Mouse (Mus musculus): ENCODE measurements around the gene Fgfr1op2. TPM values are rescaled to one million over a fixed set of nuclear protein-coding genes. Genes with fewer than 3 reads are reported as not detected.
A peak's percentile ranks its signal among the peaks of the same experiment; 100 is the strongest.

The Fgfr1op2 gene
- total and polyA plus RNA-seq, 3 experiments = 73.0 to 101 (median 94.1) TPM

DNA sequence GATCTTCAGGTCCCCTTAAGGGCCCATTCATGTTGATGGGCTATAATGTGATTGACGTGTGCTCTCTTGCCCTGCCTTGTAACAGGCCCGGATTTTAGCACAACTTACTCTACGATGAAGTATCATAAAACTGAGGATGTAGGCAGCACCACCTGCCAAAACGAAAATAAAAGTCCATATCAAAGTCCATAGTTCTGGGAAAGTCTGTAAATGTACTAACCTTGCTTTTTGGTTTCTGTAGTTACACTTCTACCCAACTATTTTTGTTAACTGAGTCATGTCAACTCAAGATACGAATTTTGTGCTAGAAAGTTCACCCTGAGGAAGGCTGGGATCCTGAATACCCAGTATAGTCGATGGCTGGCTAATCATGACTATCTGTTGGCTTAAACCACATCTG lies 64.0 kb downstream of the Fgfr1op2 start:
- H3K79me2 ChIP-seq (replicated peaks; ENCODE audit: control insufficient read depth, extremely low read depth, insufficient read depth, poor library complexity, severe bottlenecking) = peaks cover 8% of the 10 kb centered on the region
- TF ChIP-seq ZNF384 (IDR thresholded peaks at IDR 0.05; ENCODE audit: low read depth, low read length) (no peak), MAX (IDR thresholded peaks at IDR 0.05; ENCODE audit: low read length) (no peak), MXI1 (IDR thresholded peaks at IDR 0.05; ENCODE audit: low read depth, low read length) (no peak), JUND (conservative IDR thresholded peaks at IDR 0.05; ENCODE audit: low read depth, low read length) (no peak), KAT2A (IDR thresholded peaks at IDR 0.05; ENCODE audit: insufficient replicate concordance, low read length) (no peak), ZMIZ1 (IDR thresholded peaks at IDR 0.05; ENCODE audit: low read depth, low read length) (no peak), NRF1 (IDR thresholded peaks at IDR 0.05; ENCODE audit: low read depth, low read length) (no peak), ZC3H11A (IDR thresholded peaks at IDR 0.05; ENCODE audit: low read depth, low read length) (no peak), ETS1 (conservative IDR thresholded peaks at IDR 0.05; ENCODE audit: low read depth, low read length) (no peak), USF1 (IDR thresholded peaks at IDR 0.05; ENCODE audit: low read depth, low read length) (no peak), RAD21 (IDR thresholded peaks at IDR 0.05; ENCODE audit: low read depth, low read length) (no peak), SMC3 (IDR thresholded peaks at IDR 0.05; ENCODE audit: low read depth, low read length) (no peak), GABPA (IDR thresholded peaks at IDR 0.05; ENCODE audit: insufficient replicate concordance, low read depth, low read length) (no peak), CHD2 (IDR thresholded peaks at IDR 0.05; ENCODE audit: low read length) (no peak)
- no peak for DNase-seq (ENCODE audit: extremely low read depth)
- dilution Hi-C loops (cut with MboI; ENCODE audit: extremely low pct_ligation_motif_present, extremely low pct_unique_long_range_greater_than_20kb, low sequenced_read_pairs) = no loop called here
- no peak overlapping the region for H3K9ac ChIP-seq (ENCODE audit: insufficient read depth, low read depth)
- in situ Hi-C loops (cut with MboI; ENCODE audit: low pct_ligation_motif_present, low pct_unique_long_range_greater_than_20kb, low sequenced_read_pairs) = loop anchor here (10.0 kb wide), 1 partner anchor 236 kb away; no protein-coding TSS in a partner anchor
- no peak overlapping the region for H3K27ac ChIP-seq (ENCODE audit: insufficient read depth, low read depth)
- no peak overlapping the region for H3K4me2 ChIP-seq (ENCODE audit: insufficient read depth, low read depth, poor library complexity, severe bottlenecking)
- no peaks in the 10 kb centered on the region for H3K27me3 ChIP-seq (replicated peaks)
- H3K4me3 ChIP-seq (replicated peaks in 1 of 3; ENCODE audit: low read depth in 2 of 3, low read length in 2 of 3, poor library complexity in 1 of 3) = no peak overlapping the region
- H3K4me1 ChIP-seq (ENCODE audit: control insufficient read depth in 1 of 2, insufficient read depth in 2 of 2) = peaks cover 5 to 38% of the 10 kb centered on the region in 2 experiments
- no peaks in the 10 kb centered on the region for H3K36me3 ChIP-seq (replicated peaks in 1 of 2; ENCODE audit: control insufficient read depth in 1 of 2, insufficient read depth in 1 of 2, low read length in 1 of 2)
- no peaks in the 10 kb centered on the region for H3K9me3 ChIP-seq (replicated peaks; ENCODE audit: low read length)

DNA sequence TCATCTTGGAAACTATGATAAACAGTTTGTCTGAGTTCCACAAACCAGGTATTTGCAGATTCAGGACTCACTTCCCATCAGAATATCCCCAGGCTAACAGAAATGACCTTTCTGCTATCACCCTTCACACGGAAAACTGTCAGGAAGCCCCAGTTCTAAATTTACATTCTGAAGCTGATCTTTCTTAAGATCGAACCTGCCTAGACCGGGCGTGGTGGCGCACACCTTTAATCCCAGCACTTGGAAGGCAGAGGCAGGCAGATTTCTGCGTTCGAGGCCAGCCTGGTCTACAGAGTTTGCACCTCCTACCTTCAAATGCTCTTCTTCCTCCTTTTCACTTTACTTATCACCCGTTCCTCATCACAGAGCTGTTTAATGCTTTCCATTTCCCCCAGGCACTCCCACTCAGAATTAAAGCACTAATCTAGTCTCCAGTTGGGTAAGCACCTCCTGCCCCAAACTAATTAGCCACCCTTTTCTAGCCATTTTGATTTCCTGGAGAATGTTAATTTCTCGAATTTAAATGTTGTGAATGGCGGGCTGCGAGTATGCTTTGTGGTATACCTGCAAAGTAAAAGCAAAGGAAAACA lies 64.7 kb downstream of the Fgfr1op2 start:
- Histone ChIP-seq H3K4me2 (ENCODE audit: insufficient read depth, low read depth, poor library complexity, severe bottlenecking) (peak overlapping the region; percentile 57), H3K27ac (ENCODE audit: insufficient read depth, low read depth) (no peak overlapping the region), H3K9ac (ENCODE audit: insufficient read depth, low read depth) (peak overlapping the region; percentile 54), H3K4me1 (ENCODE audit: control insufficient read depth in 1 of 2, insufficient read depth in 2 of 2) (peaks cover 5 to 38% of the 10 kb centered on the region in 2 experiments), H3K79me2 (replicated peaks; ENCODE audit: control insufficient read depth, extremely low read depth, insufficient read depth, poor library complexity, severe bottlenecking) (peaks cover 9% of the 10 kb centered on the region), H3K36me3 (replicated peaks in 1 of 2; ENCODE audit: control insufficient read depth in 1 of 2, insufficient read depth in 1 of 2, low read length in 1 of 2) (no peaks in the 10 kb centered on the region), H3K4me3 (replicated peaks in 1 of 3; ENCODE audit: low read depth in 2 of 3, low read length in 2 of 3, poor library complexity in 1 of 3) (peak overlapping the region; percentile 57 to 91 (median 59)), H3K9me3 (replicated peaks; ENCODE audit: low read length) (no peaks in the 10 kb centered on the region), H3K27me3 (replicated peaks) (no peaks in the 10 kb centered on the region)
- DNase-seq (ENCODE audit: extremely low read depth) = no peak
- in situ Hi-C loops (cut with MboI; ENCODE audit: low pct_ligation_motif_present, low pct_unique_long_range_greater_than_20kb, low sequenced_read_pairs) (loop anchor here (10.0 kb wide), 1 partner anchor 237 kb away; no protein-coding TSS in a partner anchor), dilution Hi-C loops (cut with MboI; ENCODE audit: extremely low pct_ligation_motif_present, extremely low pct_unique_long_range_greater_than_20kb, low sequenced_read_pairs) (no loop called here)
- no peak for TF ChIP-seq EP300 (IDR thresholded peaks at IDR 0.05; ENCODE audit: low read length)
- TF ChIP-seq CHD2 (IDR thresholded peaks at IDR 0.05; ENCODE audit: low read length) = no peak
- TF ChIP-seq CTCF (conservative IDR thresholded peaks at IDR 0.05 in 1 of 2, IDR thresholded peaks at IDR 0.05 in 1 of 2; ENCODE audit: low read depth in 2 of 2, low read length in 2 of 2) = no peak
- no peak for TF ChIP-seq NRF1 (IDR thresholded peaks at IDR 0.05; ENCODE audit: low read depth, low read length)
- no peak for TF ChIP-seq JUND (conservative IDR thresholded peaks at IDR 0.05; ENCODE audit: low read depth, low read length)
- TF ChIP-seq IRF4 (IDR thresholded peaks at IDR 0.05; ENCODE audit: low read depth, low read length) = no peak
- no peak for TF ChIP-seq UBTF (IDR thresholded peaks at IDR 0.05; ENCODE audit: low read depth, low read length)
- TF ChIP-seq MAFK (IDR thresholded peaks at IDR 0.05; ENCODE audit: insufficient replicate concordance, low read length) = no peak
- no peak for TF ChIP-seq USF2 (conservative IDR thresholded peaks at IDR 0.05; ENCODE audit: low read depth, low read length)
- TF ChIP-seq HCFC1 (IDR thresholded peaks at IDR 0.05; ENCODE audit: low read depth, low read length) = no peak

All from CH12.LX (cell line).